ENCODE assay signal across 23 mouse cellular contexts in genomic region chr1:194032603-194033002, GRCm38 (mm10).
DNase-seq lines count a peak whose midpoint lies in the region; ATAC-seq and TF ChIP-seq lines count a peak whose summit lies in the region.
"Had no signal": no experiment of that assay in that cellular context is flagged by ENCODE, and none has a peak within 500 bp of the region (broad histone marks: within the 10 kb centered on the region; RNA-seq: fewer than 3 reads in every experiment).

No protein-coding gene starts in this region.

- H3K4me3 ChIP-seq in intestine, embryonic 15.5 days (replicated peaks), result no peak overlapping the region
- no peak overlapping the region for H3K4me3 ChIP-seq in intestine, postnatal 0 days (ENCODE audit: low read depth, low read length)
- H3K4me3 ChIP-seq: embryonic facial prominence, embryonic 10.5 days; embryonic facial prominence, embryonic 12.5 days; forebrain, embryonic 12.5 days had no signal

- no peak overlapping the region for H3K4me2 ChIP-seq in intestine, embryonic 15.5 days (replicated peaks)
- no peak overlapping the region for H3K4me2 ChIP-seq in intestine, postnatal 0 days (replicated peaks; ENCODE audit: low read depth)
- H3K4me2 ChIP-seq: embryonic facial prominence, embryonic 12.5 days; forebrain, embryonic 12.5 days had no signal

- DNase-seq in heart, adult 11 months, result peak; percentile 57
- DNase-seq in heart, adult 18-20 months, result no peak
- DNase-seq in adrenal gland, adult 8-10 months, result no peak
- DNase-seq in testis, postnatal 14 days (ENCODE audit: low spot score), result no peak
- no peak for DNase-seq in cerebellum, postnatal 4 days (ENCODE audit: low spot score in 2 of 2)
- DNase-seq: adrenal gland, adult 2 months; adrenal gland, postnatal 14 days; adrenal gland, postnatal 36 days; B cell, adult 2 months; cerebellum, adult 11-12 months; cerebellum, adult 2 months; cerebellum, adult 9-10 months; cerebellum, postnatal 10 days; cerebellum, postnatal 36 days had no signal

- peak; percentile 85 for ATAC-seq in intestine, embryonic 15.5 days
- peak; percentile 49; the same call in 1 of the 2 replicates for ATAC-seq in intestine, postnatal 0 days
- ATAC-seq: CD4-positive, CD25-positive, alpha-beta regulatory T cell, adult 4 months; forebrain, embryonic 14.5 days; forebrain, embryonic 16.5 days had no signal

- H3K9ac ChIP-seq in intestine, embryonic 15.5 days, result no peak overlapping the region
- no peak overlapping the region for H3K9ac ChIP-seq in intestine, postnatal 0 days (ENCODE audit: low read depth, low read length)
- H3K9ac ChIP-seq: embryonic facial prominence, embryonic 12.5 days; forebrain, embryonic 12.5 days had no signal

- H3K27ac ChIP-seq in intestine, embryonic 15.5 days, result no peak overlapping the region
- no peak overlapping the region for H3K27ac ChIP-seq in intestine, postnatal 0 days (ENCODE audit: low read depth, low read length)
- H3K27ac ChIP-seq: embryonic facial prominence, embryonic 10.5 days; embryonic facial prominence, embryonic 12.5 days; forebrain, embryonic 12.5 days had no signal

- 85% methylated on average over 1 of the region's 1 CpGs for WGBS in intestine, embryonic 15.5 days
- WGBS in intestine, postnatal 0 days, result 63% methylated on average over 1 of the region's 1 CpGs

- TF ChIP-seq CTCF in intestine, postnatal 0 days (IDR thresholded peaks at IDR 0.05; ENCODE audit: low read depth), result no peak

- no peaks in the 10 kb centered on the region for H3K4me1 ChIP-seq in intestine, embryonic 15.5 days (replicated peaks)
- no peaks in the 10 kb centered on the region for H3K4me1 ChIP-seq in intestine, postnatal 0 days (replicated peaks; ENCODE audit: control insufficient read depth, insufficient read depth, low read length)
- H3K4me1 ChIP-seq: embryonic facial prominence, embryonic 12.5 days had no signal

- no peaks in the 10 kb centered on the region for H3K36me3 ChIP-seq in intestine, embryonic 15.5 days
- no peaks in the 10 kb centered on the region for H3K36me3 ChIP-seq in intestine, postnatal 0 days (ENCODE audit: control insufficient read depth, insufficient read depth)
- H3K36me3 ChIP-seq: embryonic facial prominence, embryonic 10.5 days; embryonic facial prominence, embryonic 12.5 days; forebrain, embryonic 12.5 days had no signal

- H3K27me3 ChIP-seq in intestine, embryonic 15.5 days (replicated peaks), result no peaks in the 10 kb centered on the region
- no peaks in the 10 kb centered on the region for H3K27me3 ChIP-seq in intestine, postnatal 0 days (replicated peaks; ENCODE audit: control insufficient read depth, insufficient read depth, low read length)
- H3K27me3 ChIP-seq: CH12.LX; embryonic facial prominence, embryonic 12.5 days; forebrain, embryonic 12.5 days had no signal

- H3K9me3 ChIP-seq in intestine, embryonic 15.5 days, result no peaks in the 10 kb centered on the region
- no peaks in the 10 kb centered on the region for H3K9me3 ChIP-seq in intestine, postnatal 0 days (ENCODE audit: control insufficient read depth)
- H3K9me3 ChIP-seq: embryonic facial prominence, embryonic 10.5 days; embryonic facial prominence, embryonic 12.5 days; forebrain, embryonic 12.5 days had no signal
